Mouse (Mus musculus): ENCODE data around the gene Gm20835. TPM values are rescaled to one million over a fixed set of nuclear protein-coding genes. Genes with fewer than 3 reads are reported as not detected.

Gm20835 gene
- not detected in 2 replicates for polyA plus RNA-seq (2012; rRNA removed)

GRCm38 (mm10) chrY:36735190-36735589 lies at the start of gene Gm20835:
Gene Gm20835 (minus strand): TSS chrY:36735290.

